Mouse (Mus musculus) lung, adult 10 weeks (tissue): Measurements from ENCODE around the gene Duox1. TPM values are rescaled to one million over a fixed set of nuclear protein-coding genes. Genes with fewer than 3 reads are reported as not detected.

Source experiments
- polyA plus RNA-seq: library from polyadenylated mRNA; stranded (reverse); fragments of 350-450 nt; fragmentation: Illumina TruSeq; extraction: RNeasy Lipid Tissue Mini Kit (QIAGEN cat#74804); gene quantifications from one replicate; pipeline ENCODE4 v1.2.3, GENCODE M21; 2014; ENCODE audit warnings: low read depth, low replicate concordance; ENCODE audit not compliant: insufficient read depth

The Duox1 gene
- polyA plus RNA-seq, result not detected

GRCm38 (mm10) chr2:122315372-122315771 lies at the start of gene Duox1:
TSS of gene Duox1 (plus strand) at chr2:122315672.

GRCm38 (mm10) chr2:122298096-122298499 lies 17.4 kb upstream of the Duox1 start, which contains the start of gene Duox2:
TSS of gene Duox2 (minus strand) at chr2:122298449.

DNA sequence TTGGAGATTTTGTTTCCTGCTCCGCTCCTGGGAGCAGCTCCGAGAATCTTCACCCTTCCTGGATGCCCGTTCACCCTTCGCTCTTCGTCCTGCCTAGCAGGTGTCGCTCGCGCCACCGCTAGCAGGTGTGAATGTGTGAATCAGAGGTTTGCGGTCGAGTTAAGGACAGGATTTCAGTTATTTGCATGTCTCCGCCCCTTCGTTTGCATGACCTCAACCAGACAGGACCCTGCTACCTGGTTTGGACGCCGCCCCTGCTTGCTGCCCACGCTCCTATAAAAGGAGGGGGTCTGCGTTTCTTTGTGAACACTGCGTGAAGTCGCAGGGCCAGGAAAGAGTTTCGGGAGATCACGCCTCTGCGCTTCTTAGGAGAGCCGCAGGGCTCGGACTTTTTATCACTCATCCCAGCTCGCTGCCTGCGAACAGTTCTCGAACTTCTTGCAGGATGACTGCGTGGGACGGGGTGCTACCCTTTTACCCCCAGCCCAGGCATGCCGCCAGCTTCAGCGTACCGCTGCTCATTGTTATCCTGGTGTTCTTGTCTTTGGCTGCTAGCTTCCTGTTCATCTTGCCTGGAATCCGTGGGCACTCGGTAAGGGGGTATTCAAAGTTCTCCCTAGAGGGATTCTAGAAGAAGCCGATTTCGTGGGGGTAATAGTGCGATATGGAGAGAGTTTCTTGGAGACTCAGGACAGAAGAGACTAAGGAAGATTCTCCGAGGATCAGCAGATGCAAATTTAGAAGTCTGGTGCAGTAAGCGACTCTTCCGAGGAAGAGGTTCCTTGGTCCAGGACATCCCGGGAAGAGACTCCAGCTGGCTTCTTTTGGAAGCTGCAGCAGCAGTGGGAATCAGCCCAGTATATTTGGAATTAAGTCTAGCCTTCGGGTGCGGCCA lies 16.6 kb upstream of the Duox1 start, which contains the start of gene Duoxa2:
TSS of gene Duoxa2 (plus strand) at position 305 of the 895 bp plus-strand sequence.

GRCm38 (mm10) chr2:122313536-122313935 lies 1.9 kb upstream of the Duox1 start, which contains the start of gene Duoxa1:
TSS of gene Duoxa1 (minus strand) at chr2:122313730.

DNA sequence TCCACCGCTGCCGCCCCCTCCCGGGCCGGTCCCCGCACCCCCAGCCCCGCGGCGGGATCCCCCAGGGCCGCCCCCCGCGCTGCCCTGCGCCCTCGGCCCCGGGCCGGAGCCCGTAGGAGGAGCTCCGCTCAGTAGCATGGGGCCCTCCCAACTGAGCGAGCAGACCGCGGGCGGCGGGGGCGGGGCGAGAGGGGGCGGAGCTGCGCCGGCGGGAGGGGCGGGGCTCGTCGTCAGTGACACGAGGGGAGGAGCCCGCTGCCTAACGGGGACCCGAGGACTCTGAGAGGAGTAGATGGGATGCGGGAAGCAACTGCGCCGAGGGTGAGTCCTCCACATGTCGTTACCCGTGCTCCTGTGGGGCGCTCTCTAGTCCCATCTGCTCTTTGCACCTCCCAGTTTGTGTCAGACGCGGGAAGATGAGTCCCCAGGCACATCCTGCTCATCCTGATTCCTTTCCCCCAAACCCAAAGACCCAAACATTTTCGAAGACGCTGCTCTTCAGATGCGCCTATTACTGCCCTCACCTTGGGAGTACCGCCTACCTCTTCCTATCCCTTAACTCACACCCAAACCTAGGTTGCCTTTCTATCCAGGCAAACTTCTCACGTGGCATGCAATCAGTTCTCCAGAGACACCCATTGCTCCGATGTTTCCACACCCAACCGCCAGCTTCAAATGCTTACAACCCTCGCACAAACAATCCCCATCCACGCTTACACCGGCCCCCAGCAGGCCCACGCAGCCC lies 53.7 kb downstream of the Duox1 start, which contains the start of gene Shf:
TSS of gene Shf (minus strand) at position 168 of the 745 bp plus-strand sequence.

Other genes with a start within 250 kb of the Duox1 start
- 3.9 TPM for gene Spg11, start 197.3 kb upstream of the Duox1 start, polyA plus RNA-seq
- 2,063 TPM for gene B2m, start 168.0 kb upstream of the Duox1 start, polyA plus RNA-seq
- 0.13 TPM for gene Trim69, start 155.0 kb upstream of the Duox1 start, polyA plus RNA-seq
- not detected for gene Patl2, start 129.5 kb upstream of the Duox1 start, polyA plus RNA-seq
- not detected for gene Terb2, start 129.4 kb upstream of the Duox1 start, polyA plus RNA-seq
- 34.0 TPM for gene Sord, start 80.9 kb upstream of the Duox1 start, polyA plus RNA-seq
- gene Duox2, start 17.2 kb upstream of the Duox1 start, polyA plus RNA-seq, result 0.13 TPM
- gene Duoxa2, start 16.8 kb upstream of the Duox1 start, polyA plus RNA-seq, result 0.14 TPM
- not detected for gene Duoxa1, start 1.9 kb upstream of the Duox1 start, polyA plus RNA-seq
- 4.3 TPM for gene Shf, start 53.5 kb downstream of the Duox1 start, polyA plus RNA-seq
- 3.2 TPM for gene Slc28a2, start 110.8 kb downstream of the Duox1 start, polyA plus RNA-seq
- gene Gm14085, start 169.3 kb downstream of the Duox1 start, polyA plus RNA-seq, result 0.29 TPM